Mouse (Mus musculus): ENCODE measurements around the gene Prss40.
"Not testable (repeated sequence)": the region's sequence is repeated elsewhere in the genome, so short reads cannot be mapped to it uniquely, and the experiment has no call there.

Gene Prss40

GRCm38 (mm10) chr1:34536767-34537485, 23.8 kb downstream of the Prss40 start:
- in situ Hi-C loops (cut with MboI; ENCODE audit: low pct_unique_long_range_greater_than_20kb in 1 of 2, low sequenced_read_pairs in 2 of 2, unreplicated experiment in 1 of 2) = no loop called here

- in situ Hi-C loops (cut with MboI; ENCODE audit: low pct_unique_long_range_greater_than_20kb in 1 of 2, low sequenced_read_pairs in 2 of 2, unreplicated experiment in 1 of 2) = no loop called here
These were observed 24.4 kb downstream of the Prss40 start for GRCm38 (mm10) chr1:34536291-34536766.

GRCm38 (mm10) chr1:34535043-34535698, 25.6 kb downstream of the Prss40 start, which contains the start of gene Cfc1:
TSS of gene Cfc1 (plus strand) at chr1:34535648.
- in situ Hi-C loops (cut with MboI; ENCODE audit: low pct_unique_long_range_greater_than_20kb in 1 of 2, low sequenced_read_pairs in 2 of 2, unreplicated experiment in 1 of 2) = not testable (repeated sequence)

GRCm38 (mm10) chr1:34534574-34534973, 26.2 kb downstream of the Prss40 start:
- in situ Hi-C loops (cut with MboI; ENCODE audit: low pct_unique_long_range_greater_than_20kb in 1 of 2, low sequenced_read_pairs in 2 of 2, unreplicated experiment in 1 of 2) = not testable (repeated sequence)

- in situ Hi-C loops (cut with MboI; ENCODE audit: low pct_unique_long_range_greater_than_20kb in 1 of 2, low sequenced_read_pairs in 2 of 2, unreplicated experiment in 1 of 2) = no loop called here
These were observed 37.1 kb downstream of the Prss40 start for GRCm38 (mm10) chr1:34523647-34524046.

- in situ Hi-C loops (cut with MboI; ENCODE audit: low pct_unique_long_range_greater_than_20kb in 1 of 2, low sequenced_read_pairs in 2 of 2, unreplicated experiment in 1 of 2) = no loop called here
These were observed 37.9 kb downstream of the Prss40 start for GRCm38 (mm10) chr1:34522850-34523244.

GRCm38 (mm10) chr1:34522205-34522849, 38.4 kb downstream of the Prss40 start:
- in situ Hi-C loops (cut with MboI; ENCODE audit: low pct_unique_long_range_greater_than_20kb in 1 of 2, low sequenced_read_pairs in 2 of 2, unreplicated experiment in 1 of 2) = no loop called here

- in situ Hi-C loops (cut with MboI; ENCODE audit: low pct_unique_long_range_greater_than_20kb in 1 of 2, low sequenced_read_pairs in 2 of 2, unreplicated experiment in 1 of 2) = no loop called here
These were observed 42.5 kb downstream of the Prss40 start for GRCm38 (mm10) chr1:34518259-34518658.

- in situ Hi-C loops (cut with MboI; ENCODE audit: low pct_unique_long_range_greater_than_20kb in 1 of 2, low sequenced_read_pairs in 2 of 2, unreplicated experiment in 1 of 2) = not testable (repeated sequence)
These were observed 42.9 kb downstream of the Prss40 start for GRCm38 (mm10) chr1:34517797-34518196.

GRCm38 (mm10) chr1:34517297-34517696, 43.4 kb downstream of the Prss40 start:
- in situ Hi-C loops (cut with MboI; ENCODE audit: low pct_unique_long_range_greater_than_20kb in 1 of 2, low sequenced_read_pairs in 2 of 2, unreplicated experiment in 1 of 2) = not testable (repeated sequence)

GRCm38 (mm10) chr1:34516595-34516994, 44.1 kb downstream of the Prss40 start:
- in situ Hi-C loops (cut with MboI; ENCODE audit: low pct_unique_long_range_greater_than_20kb in 1 of 2, low sequenced_read_pairs in 2 of 2, unreplicated experiment in 1 of 2) = no loop called here

GRCm38 (mm10) chr1:34513068-34513467, 47.7 kb downstream of the Prss40 start:
- in situ Hi-C loops (cut with MboI; ENCODE audit: low pct_unique_long_range_greater_than_20kb in 1 of 2, low sequenced_read_pairs in 2 of 2, unreplicated experiment in 1 of 2) = no loop called here

- in situ Hi-C loops (cut with MboI; ENCODE audit: low pct_unique_long_range_greater_than_20kb in 1 of 2, low sequenced_read_pairs in 2 of 2, unreplicated experiment in 1 of 2) = no loop called here
These were observed 49.7 kb downstream of the Prss40 start for GRCm38 (mm10) chr1:34511027-34511426.

GRCm38 (mm10) chr1:34510575-34510981, 50.2 kb downstream of the Prss40 start:
- in situ Hi-C loops (cut with MboI; ENCODE audit: low pct_unique_long_range_greater_than_20kb in 1 of 2, low sequenced_read_pairs in 2 of 2, unreplicated experiment in 1 of 2) = no loop called here

- in situ Hi-C loops (cut with MboI; ENCODE audit: low pct_unique_long_range_greater_than_20kb in 1 of 2, low sequenced_read_pairs in 2 of 2, unreplicated experiment in 1 of 2) = no loop called here
These were observed 52.8 kb downstream of the Prss40 start for GRCm38 (mm10) chr1:34507986-34508385.

GRCm38 (mm10) chr1:34505970-34506551, 54.7 kb downstream of the Prss40 start:
- in situ Hi-C loops (cut with MboI; ENCODE audit: low pct_unique_long_range_greater_than_20kb in 1 of 2, low sequenced_read_pairs in 2 of 2, unreplicated experiment in 1 of 2) = no loop called here

GRCm38 (mm10) chr1:34505307-34505706, 55.4 kb downstream of the Prss40 start:
- in situ Hi-C loops (cut with MboI; ENCODE audit: low pct_unique_long_range_greater_than_20kb in 1 of 2, low sequenced_read_pairs in 2 of 2, unreplicated experiment in 1 of 2) = no loop called here

- in situ Hi-C loops (cut with MboI; ENCODE audit: low pct_unique_long_range_greater_than_20kb in 1 of 2, low sequenced_read_pairs in 2 of 2, unreplicated experiment in 1 of 2) = no loop called here
These were observed 57.8 kb downstream of the Prss40 start for GRCm38 (mm10) chr1:34502991-34503390.
